Mouse (Mus musculus): ENCODE measurements at regions not wholly inside any gene's neighbourhood (a gene's known extent, or its start where the extent isn't known, plus 50 kb on each side); places are given as distances from the start of the nearest gene placed in this dataset.

DNA sequence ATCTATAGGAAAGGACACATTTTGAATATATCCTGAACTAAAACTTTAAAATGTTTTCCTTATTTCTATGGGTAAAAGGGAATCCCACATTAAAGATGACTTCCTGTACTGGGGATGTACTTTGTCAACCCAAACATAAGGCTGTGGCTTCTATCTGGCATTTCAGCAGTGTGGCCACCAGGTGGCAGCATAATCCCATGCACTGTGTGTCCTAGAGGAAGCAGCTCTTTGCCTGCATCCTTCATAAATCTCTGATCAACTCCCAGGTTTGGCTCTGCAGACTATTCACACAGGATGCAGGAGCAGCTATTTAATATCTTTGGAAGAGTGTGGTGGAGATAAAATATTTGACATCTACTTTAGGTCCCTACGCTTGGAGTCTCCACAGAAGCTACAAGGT lies 59.1 kb downstream of the Bmp15 start:
- no peak overlapping the region for H3K4me2 ChIP-seq
- H3K9me3 ChIP-seq = no peaks in the 10 kb centered on the region
- no peaks in the 10 kb centered on the region for H3K36me3 ChIP-seq (replicated peaks)
- H3K4me3 ChIP-seq = no peak overlapping the region
- H3K27me3 ChIP-seq (replicated peaks) = no peaks in the 10 kb centered on the region
- no peak overlapping the region for H3K27ac ChIP-seq
- ATAC-seq (replicated peaks) = peak; percentile 92
- WGBS = 80% methylated on average over 1 of the region's 1 CpGs
- no peak overlapping the region for H3K9ac ChIP-seq
- H3K4me1 ChIP-seq = no peaks in the 10 kb centered on the region

DNA sequence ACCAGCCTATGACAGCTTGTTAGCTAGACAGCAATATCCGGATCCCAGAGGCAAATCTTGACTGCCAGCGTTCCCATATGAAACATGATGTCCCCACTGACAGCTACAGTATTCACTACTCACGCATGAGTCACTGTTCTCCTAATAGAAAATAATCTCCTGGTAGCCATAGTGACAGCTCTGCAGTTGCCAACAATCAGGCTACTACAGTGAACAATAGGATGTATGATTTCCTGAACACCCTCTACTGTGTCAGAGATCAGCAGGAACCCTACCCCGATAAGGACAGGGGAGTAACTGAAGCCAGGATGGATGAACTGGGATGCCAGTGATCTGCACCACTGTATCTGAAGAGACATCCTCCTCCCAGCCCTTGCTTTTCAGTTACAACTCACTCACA lies 62.0 kb downstream of the Bmp15 start:
- H3K4me2 ChIP-seq = no peak overlapping the region
- no peaks in the 10 kb centered on the region for H3K27me3 ChIP-seq (replicated peaks)
- H3K36me3 ChIP-seq (replicated peaks) = no peaks in the 10 kb centered on the region
- no peak overlapping the region for H3K4me3 ChIP-seq
- H3K27ac ChIP-seq = no peak overlapping the region
- H3K9me3 ChIP-seq = no peaks in the 10 kb centered on the region
- H3K4me1 ChIP-seq = no peaks in the 10 kb centered on the region
- ATAC-seq (replicated peaks) = no peak
- WGBS = 64% methylated on average over 4 of the region's 4 CpGs
- H3K9ac ChIP-seq = no peak overlapping the region

DNA sequence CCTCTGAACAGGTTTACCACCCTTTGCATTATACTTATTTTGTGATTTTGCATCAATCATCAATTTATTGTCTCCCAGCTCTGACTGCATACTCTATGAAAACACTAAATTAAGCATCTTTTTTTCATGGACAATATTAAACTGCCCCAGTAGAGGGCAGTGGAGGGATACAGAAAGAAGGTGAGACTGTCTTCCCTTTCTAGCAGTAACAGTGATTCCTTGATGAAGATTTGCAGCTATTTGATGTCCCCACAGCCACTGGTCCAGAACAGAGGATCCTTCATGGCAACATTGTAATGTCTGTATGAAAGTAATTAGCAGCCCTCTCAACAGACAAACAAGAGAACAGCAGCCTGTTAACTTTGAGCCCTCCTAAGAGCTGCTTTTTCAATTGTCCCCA lies 66.5 kb downstream of the Bmp15 start:
- H3K4me2 ChIP-seq = no peak overlapping the region
- no peak overlapping the region for H3K27ac ChIP-seq
- H3K4me1 ChIP-seq = no peaks in the 10 kb centered on the region
- ATAC-seq (replicated peaks) = 0 out of 2 replicates have a peak, but pooled peaks have one; percentile 45
- H3K27me3 ChIP-seq (replicated peaks) = no peaks in the 10 kb centered on the region
- H3K4me3 ChIP-seq = no peak overlapping the region
- H3K9ac ChIP-seq = no peak overlapping the region
- no peaks in the 10 kb centered on the region for H3K36me3 ChIP-seq (replicated peaks)
- no peaks in the 10 kb centered on the region for H3K9me3 ChIP-seq

DNA sequence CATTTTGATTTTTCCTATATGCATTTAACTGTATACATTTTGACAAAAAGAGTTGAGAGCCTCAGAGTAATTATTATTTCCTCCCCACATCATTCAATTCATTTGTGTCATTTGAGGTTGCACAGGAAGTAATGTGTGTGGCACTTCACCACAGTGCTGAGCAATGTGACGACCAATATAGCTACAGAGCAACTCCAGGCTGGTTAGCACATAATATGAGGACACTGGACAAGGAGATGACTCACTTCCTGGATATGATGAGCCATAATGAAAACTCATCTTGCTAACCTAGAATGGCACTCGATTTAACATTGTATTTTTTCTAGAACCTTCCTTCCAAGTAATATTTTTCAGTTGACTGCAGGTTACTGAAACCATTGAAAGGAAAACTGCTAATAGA lies 67.6 kb downstream of the Bmp15 start:
- no peak for ATAC-seq (replicated peaks)
- Histone ChIP-seq H3K4me3 (no peak overlapping the region), H3K27ac (no peak overlapping the region), H3K9me3 (no peaks in the 10 kb centered on the region), H3K27me3 (replicated peaks) (no peaks in the 10 kb centered on the region), H3K36me3 (replicated peaks) (no peaks in the 10 kb centered on the region), H3K9ac (no peak overlapping the region), H3K4me1 (no peaks in the 10 kb centered on the region), H3K4me2 (no peak overlapping the region)
- WGBS = 59% methylated on average over 2 of the region's 2 CpGs
